ENCODE assay signal across 8 mouse cellular contexts in the genomic region with DNA sequence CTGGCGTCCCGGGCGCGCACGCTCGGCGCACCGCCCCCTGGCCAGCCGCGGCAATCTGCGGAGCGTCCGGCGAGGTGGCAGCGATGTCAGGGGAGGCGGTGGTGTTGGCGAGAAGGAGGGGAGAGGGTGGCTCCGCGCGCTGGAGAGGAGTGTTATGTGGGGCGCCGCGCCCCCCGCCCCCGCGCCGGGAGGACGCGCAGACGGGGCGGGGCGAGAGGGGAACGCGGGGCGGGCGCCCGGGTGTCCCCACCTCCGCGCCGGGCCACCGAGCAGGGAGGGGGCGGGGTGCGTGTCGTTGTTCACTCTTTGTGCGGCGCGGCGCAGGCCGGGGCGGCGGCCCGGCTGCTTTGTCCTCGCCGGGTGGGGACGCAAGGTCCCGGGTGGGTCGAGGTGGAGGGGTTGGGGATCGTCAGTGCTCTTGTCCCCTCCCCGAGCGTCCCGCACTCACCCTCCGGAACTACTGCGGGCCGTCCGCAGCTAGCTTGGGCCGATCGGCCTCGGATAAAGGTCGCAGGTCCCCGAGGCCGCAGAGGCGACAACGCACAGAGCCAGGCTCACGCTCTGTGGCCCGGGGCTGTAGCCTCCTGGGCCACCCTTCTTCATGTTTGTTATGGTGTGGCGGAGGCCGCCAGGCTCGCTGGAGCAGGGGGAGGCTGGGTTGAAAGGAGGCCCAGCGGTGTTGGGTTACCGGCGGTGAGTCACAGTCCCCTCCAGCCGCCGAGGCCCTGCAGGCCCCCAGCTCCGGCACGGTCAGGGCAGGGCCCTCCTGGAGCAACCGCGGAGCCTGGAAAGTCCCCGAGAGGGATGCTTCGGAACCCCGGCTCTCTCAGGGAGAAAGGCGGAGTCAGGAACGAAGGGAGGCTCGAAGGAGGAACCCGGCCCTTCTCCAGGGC. TPM values are rescaled to one million over a fixed set of nuclear protein-coding genes. Genes with fewer than 3 reads are reported as not detected.
DNase-seq lines count a peak whose midpoint lies in the region; ATAC-seq and TF ChIP-seq lines count a peak whose summit lies in the region.

A gene (minus strand): TSS at position 57 of the 893 bp plus-strand sequence.

- H3K27ac ChIP-seq in embryonic facial prominence, embryonic 12.5 days, result peak within 1 kb of the TSS; percentile 98
- H3K27ac ChIP-seq in limb, embryonic 15.5 days, result peak within 1 kb of the TSS; percentile 97
- H3K27ac ChIP-seq in midbrain, postnatal 0 days (ENCODE audit: low read depth, low read length), result peak within 1 kb of the TSS; percentile 96

- DNase-seq in layer of hippocampus, adult 11-12 months (ENCODE audit: low spot score), result peak; percentile 89
- no peak for DNase-seq in layer of hippocampus, adult 9-10 months (ENCODE audit: low spot score)
- DNase-seq in heart, adult 8-10 months (ENCODE audit: low spot score), result peak; percentile 83
- DNase-seq in kidney, adult 9 months, result peak; percentile 85
- DNase-seq in midbrain, postnatal 0 days (ENCODE audit: low spot score), result peak; percentile 88
- peak; percentile 75 for DNase-seq in spleen, postnatal 36 days (ENCODE audit: low spot score in 2 of 2)

- peak within 1 kb of the TSS; percentile 77 for H3K4me2 ChIP-seq in embryonic facial prominence, embryonic 12.5 days (replicated peaks)
- H3K4me2 ChIP-seq in limb, embryonic 15.5 days, result peak within 1 kb of the TSS; percentile 78
- peak within 1 kb of the TSS; percentile 96 for H3K4me2 ChIP-seq in midbrain, postnatal 0 days (ENCODE audit: low read depth, low read length, poor library complexity, severe bottlenecking)

- H3K36me3 ChIP-seq in embryonic facial prominence, embryonic 12.5 days, result no peaks in the 10 kb centered on the region
- H3K36me3 ChIP-seq in limb, embryonic 15.5 days, result no peaks in the 10 kb centered on the region
- H3K36me3 ChIP-seq in midbrain, postnatal 0 days (ENCODE audit: insufficient read depth, low read length), result no peaks in the 10 kb centered on the region

- H3K4me1 ChIP-seq in embryonic facial prominence, embryonic 12.5 days, result peaks cover 49% of the 10 kb centered on the region
- H3K4me1 ChIP-seq in limb, embryonic 15.5 days, result peaks cover 42% of the 10 kb centered on the region
- peaks cover 9% of the 10 kb centered on the region; the same call in 1 of the 2 replicates for H3K4me1 ChIP-seq in midbrain, postnatal 0 days (ENCODE audit: insufficient read depth, low read length)

- ATAC-seq in embryonic facial prominence, embryonic 12.5 days (ENCODE audit: insufficient number of reproducible peaks, insufficient read depth, low FRiP score, low TSS enrichment), result peak; percentile 81
- ATAC-seq in limb, embryonic 15.5 days (ENCODE audit: insufficient number of reproducible peaks, low FRiP score, low TSS enrichment, low read depth), result peak; percentile 88
- ATAC-seq in midbrain, postnatal 0 days (ENCODE audit: low FRiP score), result peak; percentile 83

- TF ChIP-seq CTCF in midbrain, postnatal 0 days (IDR thresholded peaks at IDR 0.05), result peak; percentile 21; the same call in 1 of the 2 replicates

- H3K9ac ChIP-seq in embryonic facial prominence, embryonic 12.5 days, result peak within 1 kb of the TSS; percentile 99
- H3K9ac ChIP-seq in limb, embryonic 15.5 days, result peak within 1 kb of the TSS; percentile 99
- peak within 1 kb of the TSS; percentile 99 for H3K9ac ChIP-seq in midbrain, postnatal 0 days (replicated peaks; ENCODE audit: low read length, poor library complexity, severe bottlenecking)

- H3K27me3 ChIP-seq in embryonic facial prominence, embryonic 12.5 days, result no peaks in the 10 kb centered on the region
- no peaks in the 10 kb centered on the region for H3K27me3 ChIP-seq in limb, embryonic 15.5 days
- no peaks in the 10 kb centered on the region for H3K27me3 ChIP-seq in midbrain, postnatal 0 days (ENCODE audit: insufficient read depth, low read length)

- H3K4me3 ChIP-seq in embryonic facial prominence, embryonic 12.5 days, result peak within 1 kb of the TSS; percentile 85
- H3K4me3 ChIP-seq in limb, embryonic 15.5 days, result peak within 1 kb of the TSS; percentile 90
- peak within 1 kb of the TSS; percentile 86 for H3K4me3 ChIP-seq in midbrain, postnatal 0 days (ENCODE audit: low read depth, low read length)

- 1% methylated on average over 67 of the region's 94 CpGs for WGBS in embryonic facial prominence, embryonic 12.5 days
- under 1% methylated on average over 89 of the region's 94 CpGs for WGBS in limb, embryonic 15.5 days
- 0% methylated on average over 47 of the region's 94 CpGs for WGBS in midbrain, postnatal 0 days

- no peaks in the 10 kb centered on the region for H3K9me3 ChIP-seq in embryonic facial prominence, embryonic 12.5 days
- H3K9me3 ChIP-seq in limb, embryonic 15.5 days, result no peaks in the 10 kb centered on the region
- no peaks in the 10 kb centered on the region for H3K9me3 ChIP-seq in midbrain, postnatal 0 days (ENCODE audit: low read length)

RNA-seq across cellular contexts. Expression of the gene that starts here (rescaled TPM):
- polyA plus RNA-seq in embryonic facial prominence, embryonic 12.5 days (2016; fragmentation: Nextera tagmentation; extraction: Ambion mirVana), result 3.5 and 3.8 TPM in 2 replicates
- 10 to 100 TPM; 23.9 to 43.8 (median 34.0) TPM for total RNA-seq in heart, adult 8-10 months (2022)
- polyA plus RNA-seq in limb, embryonic 15.5 days (2015; fragmentation: Nextera tagmentation; extraction: Ambion mirVana), result 3.1 and 3.9 TPM in 2 replicates
- 21.1 and 37.9 TPM in 2 replicates for total RNA-seq in midbrain, postnatal 0 days (2014; rRNA removed)
- polyA plus RNA-seq in midbrain, postnatal 0 days (2015; fragmentation: Nextera tagmentation; extraction: Ambion mirVana), result 2.2 and 2.7 TPM in 2 replicates
